Mouse (Mus musculus): Measurements from ENCODE around the gene Washc2. TPM values are rescaled to one million over a fixed set of nuclear protein-coding genes. Genes with fewer than 3 reads are reported as not detected.

Gene Washc2
- polyA plus RNA-seq, 1 experiment, result 54.8 TPM

DNA sequence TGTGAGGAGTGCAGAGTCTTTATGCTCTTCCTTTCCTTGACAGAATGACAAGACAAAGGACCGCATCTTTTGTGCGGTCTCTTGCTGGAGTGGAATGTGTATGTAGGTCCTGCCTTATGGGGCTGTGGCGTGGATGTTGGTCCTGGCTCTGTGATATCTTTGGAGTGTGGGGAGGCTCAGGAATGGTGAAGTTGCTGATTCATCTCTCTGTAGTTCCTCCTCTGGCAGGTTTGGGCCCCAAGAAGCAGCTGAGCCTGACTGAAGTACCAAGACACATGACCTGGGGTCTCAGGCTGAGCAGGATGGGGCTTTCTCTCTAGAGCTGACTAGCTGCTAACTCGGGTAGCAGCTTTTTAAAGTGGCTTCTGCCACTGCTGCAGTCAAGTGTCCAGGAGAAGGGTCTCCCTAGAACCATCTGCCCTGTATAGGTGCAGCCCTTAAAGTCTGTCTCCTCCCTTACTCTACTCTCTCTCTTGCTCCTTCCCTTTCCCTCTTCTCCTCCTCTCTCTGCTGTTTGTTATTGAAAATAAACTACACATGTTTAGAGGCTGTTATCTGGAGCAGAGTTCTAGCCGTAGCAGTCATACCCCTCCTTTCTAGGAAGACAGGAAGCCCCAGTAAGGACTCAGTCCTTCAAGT is 71.0 kb downstream of the Washc2 start:
- H3K36me3 ChIP-seq (ENCODE audit: control insufficient read depth, insufficient read depth, low read length), result no peaks in the 10 kb centered on the region
- WGBS, result 75% methylated on average over 5 of the region's 5 CpGs
- no peak for DNase-seq

DNA sequence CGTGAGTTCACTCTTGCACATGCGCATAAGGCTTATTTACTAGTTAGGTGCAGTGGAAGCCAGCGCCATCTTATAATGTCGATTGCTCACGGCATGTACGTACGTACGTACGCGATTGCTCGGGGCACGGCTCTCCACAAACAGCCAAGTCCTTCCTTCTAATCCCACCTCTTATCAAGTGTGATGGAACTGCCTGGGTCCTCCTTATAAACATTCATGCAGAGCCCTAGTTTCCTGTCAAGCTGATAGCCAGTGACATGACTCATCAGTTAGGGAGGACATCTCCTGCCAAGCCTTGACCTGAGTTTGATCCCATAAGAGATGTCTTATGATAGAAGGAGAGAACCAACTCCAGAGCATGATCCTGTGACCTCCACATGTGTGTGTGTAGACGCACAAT is 73.2 kb downstream of the Washc2 start:
- Histone ChIP-seq H3K36me3 (ENCODE audit: control insufficient read depth, insufficient read depth, low read length) (no peaks in the 10 kb centered on the region), H3K27ac (ENCODE audit: insufficient read depth, low read depth, low read length) (no peak overlapping the region), H3K27me3 (replicated peaks; ENCODE audit: control insufficient read depth, insufficient read depth, low read length) (no peaks in the 10 kb centered on the region), H3K4me1 (ENCODE audit: control insufficient read depth, insufficient read depth, low read length) (peaks cover 3% of the 10 kb centered on the region; the same call in 1 of the 2 replicates), H3K4me3 (ENCODE audit: insufficient read depth, low read depth, low read length) (no peak overlapping the region)
- WGBS, result 97% methylated on average over 13 of the region's 13 CpGs
- no peak for DNase-seq
- no peak for TF ChIP-seq POLR2A (IDR thresholded peaks at IDR 0.05; ENCODE audit: low read depth, low read length)

More for the DNA sequence above, 71.0 kb downstream of the Washc2 start:
- no peak overlapping the region for H3K4me3 ChIP-seq (ENCODE audit: insufficient read depth, low read depth, low read length)
- H3K4me1 ChIP-seq (ENCODE audit: control insufficient read depth, insufficient read depth, low read length), result no peaks in the 10 kb centered on the region
- no peaks in the 10 kb centered on the region for H3K27me3 ChIP-seq (replicated peaks; ENCODE audit: control insufficient read depth, insufficient read depth, low read length)
- TF ChIP-seq CTCF (conservative IDR thresholded peaks at IDR 0.05; ENCODE audit: insufficient read depth, insufficient read length, low read depth, low read length) (no peak), POLR2A (IDR thresholded peaks at IDR 0.05; ENCODE audit: low read depth, low read length) (no peak)
- H3K27ac ChIP-seq (ENCODE audit: insufficient read depth, low read depth, low read length), result no peak overlapping the region

DNA sequence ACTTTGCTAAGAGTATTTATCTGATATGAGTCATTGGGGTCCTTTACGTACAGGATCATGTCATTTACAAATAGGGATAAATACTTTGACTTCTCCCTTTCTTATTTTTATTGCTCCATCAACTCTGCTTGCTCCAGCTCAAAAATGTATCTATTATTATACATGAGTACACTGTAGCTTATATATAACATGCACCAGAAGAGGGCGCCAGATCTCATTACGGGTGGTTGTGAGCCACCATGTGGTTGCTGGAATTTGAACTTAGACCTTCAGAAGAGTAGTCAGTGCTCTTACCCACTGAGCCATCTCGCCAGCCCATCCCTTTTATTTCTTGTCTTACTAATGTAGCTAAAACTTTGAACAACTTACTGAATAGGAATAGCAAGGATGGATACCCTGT is 74.7 kb downstream of the Washc2 start:
- Histone ChIP-seq H3K27me3 (replicated peaks; ENCODE audit: control insufficient read depth, insufficient read depth, low read length) (no peaks in the 10 kb centered on the region), H3K4me1 (ENCODE audit: control insufficient read depth, insufficient read depth, low read length) (peaks cover 3% of the 10 kb centered on the region; the same call in 1 of the 2 replicates), H3K4me3 (ENCODE audit: insufficient read depth, low read depth, low read length) (no peak overlapping the region), H3K27ac (ENCODE audit: insufficient read depth, low read depth, low read length) (no peak overlapping the region), H3K36me3 (ENCODE audit: control insufficient read depth, insufficient read depth, low read length) (no peaks in the 10 kb centered on the region)
- DNase-seq, result peak; percentile 43
- 60% methylated on average over 4 of the region's 4 CpGs for WGBS
- TF ChIP-seq POLR2A (IDR thresholded peaks at IDR 0.05; ENCODE audit: low read depth, low read length), result no peak
- peak; percentile 33 for TF ChIP-seq CTCF (conservative IDR thresholded peaks at IDR 0.05; ENCODE audit: insufficient read depth, insufficient read length, low read depth, low read length)

DNA sequence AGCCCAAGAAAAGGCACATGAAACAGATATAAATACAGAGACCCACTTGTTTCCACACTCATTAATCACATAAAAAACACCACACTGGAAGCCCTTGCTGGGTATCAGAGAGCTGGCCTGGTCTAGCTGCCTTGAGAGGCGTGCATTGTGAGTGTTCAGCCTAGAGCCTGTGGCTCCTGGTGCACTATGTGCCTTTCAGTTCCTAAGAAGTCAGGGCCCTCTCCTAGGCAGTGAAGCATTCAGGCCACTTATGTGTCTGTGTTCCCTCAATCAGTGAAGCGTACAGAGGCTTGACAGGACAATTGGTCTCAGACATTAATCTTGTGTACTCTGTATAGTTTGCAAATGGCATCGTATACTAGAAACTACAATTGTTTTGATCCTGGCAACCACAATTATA is 75.4 kb downstream of the Washc2 start:
- peak; percentile 43 for DNase-seq
- TF ChIP-seq CTCF (conservative IDR thresholded peaks at IDR 0.05; ENCODE audit: insufficient read depth, insufficient read length, low read depth, low read length) (no peak), POLR2A (IDR thresholded peaks at IDR 0.05; ENCODE audit: low read depth, low read length) (no peak)
- H3K4me1 ChIP-seq (ENCODE audit: control insufficient read depth, insufficient read depth, low read length), result peaks cover 3% of the 10 kb centered on the region; the same call in 1 of the 2 replicates
- H3K27me3 ChIP-seq (replicated peaks; ENCODE audit: control insufficient read depth, insufficient read depth, low read length), result no peaks in the 10 kb centered on the region
- H3K4me3 ChIP-seq (ENCODE audit: insufficient read depth, low read depth, low read length), result no peak overlapping the region
- no peak overlapping the region for H3K27ac ChIP-seq (ENCODE audit: insufficient read depth, low read depth, low read length)
- WGBS, result 70% methylated on average over 3 of the region's 3 CpGs
- H3K36me3 ChIP-seq (ENCODE audit: control insufficient read depth, insufficient read depth, low read length), result no peaks in the 10 kb centered on the region

DNA sequence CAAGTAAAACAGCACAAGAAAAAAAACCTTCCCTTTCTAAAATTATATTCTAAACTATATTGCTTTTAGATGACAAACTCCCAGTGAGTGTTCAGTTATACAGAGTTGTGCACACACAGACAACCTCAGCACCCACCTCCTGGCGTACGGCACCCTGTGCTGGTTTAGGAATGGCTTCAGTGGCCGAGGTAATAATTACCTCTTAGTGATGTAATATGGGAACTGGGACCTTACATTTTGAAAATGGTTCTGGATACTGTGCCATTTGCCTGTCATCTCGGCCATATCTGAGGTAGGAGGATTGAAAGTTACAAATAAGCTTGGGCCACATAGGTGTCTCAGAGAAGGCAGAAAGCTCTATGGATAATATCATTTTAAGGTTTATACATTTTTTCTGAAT is 78.5 kb downstream of the Washc2 start:
- Histone ChIP-seq H3K4me3 (ENCODE audit: insufficient read depth, low read depth, low read length) (no peak overlapping the region), H3K27me3 (replicated peaks; ENCODE audit: control insufficient read depth, insufficient read depth, low read length) (no peaks in the 10 kb centered on the region), H3K36me3 (ENCODE audit: control insufficient read depth, insufficient read depth, low read length) (no peaks in the 10 kb centered on the region), H3K27ac (ENCODE audit: insufficient read depth, low read depth, low read length) (0 out of 2 replicates have a peak overlapping the region, but pooled peaks have one; percentile 33), H3K4me1 (ENCODE audit: control insufficient read depth, insufficient read depth, low read length) (peaks cover 3% of the 10 kb centered on the region; the same call in 1 of the 2 replicates)
- peak; percentile 57 for DNase-seq
- TF ChIP-seq CTCF (conservative IDR thresholded peaks at IDR 0.05; ENCODE audit: insufficient read depth, insufficient read length, low read depth, low read length) (no peak), POLR2A (IDR thresholded peaks at IDR 0.05; ENCODE audit: low read depth, low read length) (no peak)
- 63% methylated on average over 4 of the region's 4 CpGs for WGBS

DNA sequence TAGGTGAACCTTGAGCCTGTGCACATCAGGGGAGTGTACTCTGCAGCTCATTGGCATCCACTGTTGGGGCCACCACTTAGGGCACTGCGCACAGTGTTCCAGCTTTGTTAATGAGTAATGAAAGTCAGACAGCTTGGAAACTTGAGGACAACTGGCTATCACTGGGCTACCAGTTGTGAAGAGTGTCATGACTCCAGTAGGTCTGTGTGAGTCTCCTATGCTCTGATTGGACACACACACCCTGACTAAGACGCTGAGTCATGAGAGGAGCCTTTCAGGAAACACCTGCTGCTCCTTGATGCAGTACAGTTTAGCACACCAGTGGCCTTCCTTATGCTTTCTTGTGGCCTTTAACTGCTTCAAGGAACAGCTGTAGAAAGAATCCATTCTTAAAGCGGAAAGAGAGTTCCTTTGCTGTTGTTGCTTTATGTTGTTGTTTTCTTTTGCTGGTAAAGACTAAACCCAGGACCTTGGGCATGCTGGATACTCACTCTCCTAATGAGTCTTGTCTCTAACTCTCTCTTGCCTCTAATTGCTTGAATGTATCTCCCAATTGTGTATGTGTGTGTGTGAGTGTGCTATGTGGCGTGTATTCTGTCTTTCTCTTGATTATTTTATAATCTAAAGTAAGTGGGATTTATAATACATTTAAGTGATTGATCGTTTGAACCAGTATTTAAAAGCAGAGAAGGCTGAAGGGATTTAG is 79.2 kb downstream of the Washc2 start:
- no peaks in the 10 kb centered on the region for H3K36me3 ChIP-seq (ENCODE audit: control insufficient read depth, insufficient read depth, low read length)
- H3K27ac ChIP-seq (ENCODE audit: insufficient read depth, low read depth, low read length), result peak overlapping the region; percentile 14; the same call in 1 of the 2 replicates
- no peak overlapping the region for H3K4me3 ChIP-seq (ENCODE audit: insufficient read depth, low read depth, low read length)
- TF ChIP-seq CTCF (conservative IDR thresholded peaks at IDR 0.05; ENCODE audit: insufficient read depth, insufficient read length, low read depth, low read length), result no peak
- TF ChIP-seq POLR2A (IDR thresholded peaks at IDR 0.05; ENCODE audit: low read depth, low read length), result no peak
- peaks cover 3% of the 10 kb centered on the region; the same call in 1 of the 2 replicates for H3K4me1 ChIP-seq (ENCODE audit: control insufficient read depth, insufficient read depth, low read length)
- DNase-seq, result peak; percentile 92
- WGBS, result 55% methylated on average over 5 of the region's 5 CpGs
- H3K27me3 ChIP-seq (replicated peaks; ENCODE audit: control insufficient read depth, insufficient read depth, low read length), result no peaks in the 10 kb centered on the region

DNA sequence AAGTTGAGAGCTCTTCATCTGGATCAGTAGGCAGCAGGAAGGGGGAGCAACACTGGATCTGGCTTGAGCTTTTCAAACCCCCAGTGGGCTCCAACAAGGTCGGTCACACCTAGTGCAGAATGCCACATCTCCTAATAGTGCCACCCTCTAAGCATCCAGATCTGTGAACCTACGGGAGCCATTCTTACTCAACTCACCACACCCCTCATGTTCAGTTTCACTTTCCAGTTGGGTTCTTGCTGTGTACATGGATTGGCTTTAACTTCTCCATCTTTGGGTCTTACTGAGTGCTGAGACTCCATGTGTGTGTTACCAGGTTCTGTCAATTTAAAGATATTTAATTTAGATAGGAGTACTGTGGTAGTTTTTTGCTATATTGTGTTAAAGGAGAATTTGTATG is 103.6 kb downstream of the Washc2 start:
- no peak for DNase-seq
- Histone ChIP-seq H3K27ac (ENCODE audit: insufficient read depth, low read depth, low read length) (no peak overlapping the region), H3K4me1 (ENCODE audit: control insufficient read depth, insufficient read depth, low read length) (no peaks in the 10 kb centered on the region), H3K27me3 (replicated peaks; ENCODE audit: control insufficient read depth, insufficient read depth, low read length) (no peaks in the 10 kb centered on the region), H3K4me3 (ENCODE audit: insufficient read depth, low read depth, low read length) (no peak overlapping the region), H3K36me3 (ENCODE audit: control insufficient read depth, insufficient read depth, low read length) (no peaks in the 10 kb centered on the region)
- WGBS, result 97% methylated on average over 2 of the region's 2 CpGs
- no peak for TF ChIP-seq POLR2A (IDR thresholded peaks at IDR 0.05; ENCODE audit: low read depth, low read length)
- TF ChIP-seq CTCF (conservative IDR thresholded peaks at IDR 0.05; ENCODE audit: insufficient read depth, insufficient read length, low read depth, low read length), result no peak

Other genes starting within 250 kb of the Washc2 start
- gene Plxnd1, start 213.0 kb upstream of the Washc2 start, polyA plus RNA-seq (2012; rRNA removed), result 54.2 and 60.2 TPM in 2 replicates
- 8.6 and 10.1 TPM in 2 replicates for gene Tmcc1, start 14.6 kb upstream of the Washc2 start, polyA plus RNA-seq (2012; rRNA removed)
- gene Zfand4, start 56.2 kb downstream of the Washc2 start, polyA plus RNA-seq (2012; rRNA removed), result 0.20 and 0.22 TPM in 2 replicates
- gene March8, start 130.0 kb downstream of the Washc2 start, polyA plus RNA-seq (2012; rRNA removed), result 112 and 126 TPM in 2 replicates

Data from kidney, adult 2 months (tissue).